Mouse (Mus musculus): ENCODE data around the gene Arrdc5.

Gene Arrdc5

DNA sequence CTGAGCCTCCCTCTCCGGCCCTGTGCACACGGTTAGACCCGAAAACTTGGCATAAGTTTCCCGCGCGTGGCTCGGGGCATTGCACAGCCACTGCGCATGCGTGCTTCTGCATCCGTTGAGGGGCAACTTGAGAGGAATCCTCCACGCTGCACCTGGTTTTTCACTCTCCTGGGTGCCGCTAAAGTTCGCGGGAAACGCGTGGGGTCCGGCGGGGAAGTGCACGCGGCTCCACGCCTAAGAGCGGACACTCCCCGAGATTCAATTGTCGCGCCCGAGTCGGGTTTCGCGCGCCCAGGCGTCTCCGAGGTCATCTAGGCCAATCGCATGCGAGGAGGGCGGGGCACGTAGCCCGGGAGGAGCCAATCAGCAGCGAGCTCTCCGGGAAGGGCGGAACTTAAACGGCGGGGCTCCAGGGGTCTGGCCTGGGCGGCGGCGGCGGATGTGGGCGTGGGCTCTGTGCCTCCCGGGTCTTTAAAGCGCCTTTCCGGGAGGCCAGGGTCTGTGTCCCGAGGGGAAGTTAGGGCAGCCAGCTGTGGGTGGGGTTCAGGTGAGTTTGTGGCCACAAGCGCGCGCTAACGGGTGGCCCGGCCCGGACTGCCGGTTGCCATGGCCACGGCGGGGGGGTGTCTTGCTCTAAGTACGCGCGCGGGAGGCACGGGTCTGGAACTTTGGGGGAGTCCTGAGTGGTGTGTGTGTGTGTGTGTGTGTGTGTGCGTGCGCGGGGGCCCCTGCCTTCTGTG is 3.9 kb upstream of the Arrdc5 start:
- DNase-seq (ENCODE audit: low spot score in 2 of 2): peak; percentile 95 to 98

DNA sequence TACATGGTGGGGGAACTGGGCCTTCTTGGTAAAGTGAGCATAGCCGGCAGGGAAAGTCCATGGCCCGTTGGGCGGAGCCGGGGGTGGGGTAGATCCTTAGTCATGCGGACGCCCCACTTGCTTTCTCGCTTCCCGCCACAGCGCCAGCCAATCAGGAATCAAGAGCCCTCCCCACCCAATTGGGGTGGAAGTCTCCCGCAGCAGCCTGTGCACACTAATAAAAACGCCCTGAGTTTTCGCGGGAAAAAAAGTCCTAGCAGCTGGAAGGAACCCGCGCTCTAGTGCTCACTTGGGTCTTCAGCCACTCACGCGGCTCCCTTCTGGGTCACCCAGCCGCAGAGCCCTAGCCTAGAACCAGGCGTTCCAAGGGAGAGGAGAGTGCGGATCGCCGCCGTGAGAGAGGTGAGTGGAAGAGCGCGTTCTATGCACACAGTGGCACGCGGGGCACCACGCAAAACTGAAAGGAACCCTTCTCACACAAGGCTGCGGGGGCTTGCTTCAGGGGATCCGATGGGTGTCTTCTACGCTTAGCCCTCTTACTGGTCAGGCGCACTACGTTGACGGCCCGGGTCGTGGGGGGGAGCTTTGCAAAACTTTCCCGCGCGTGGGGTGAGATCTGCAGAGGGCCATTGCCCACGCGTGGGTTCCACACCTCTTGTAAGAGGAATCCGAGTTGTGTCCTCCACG is 3.2 kb upstream of the Arrdc5 start, which contains the start of gene Uhrf1:
Gene Uhrf1 (plus strand): TSS at position 162 of the 687 bp plus-strand sequence.
- DNase-seq (ENCODE audit: low spot score in 2 of 2): peak; percentile 85 to 90

DNA sequence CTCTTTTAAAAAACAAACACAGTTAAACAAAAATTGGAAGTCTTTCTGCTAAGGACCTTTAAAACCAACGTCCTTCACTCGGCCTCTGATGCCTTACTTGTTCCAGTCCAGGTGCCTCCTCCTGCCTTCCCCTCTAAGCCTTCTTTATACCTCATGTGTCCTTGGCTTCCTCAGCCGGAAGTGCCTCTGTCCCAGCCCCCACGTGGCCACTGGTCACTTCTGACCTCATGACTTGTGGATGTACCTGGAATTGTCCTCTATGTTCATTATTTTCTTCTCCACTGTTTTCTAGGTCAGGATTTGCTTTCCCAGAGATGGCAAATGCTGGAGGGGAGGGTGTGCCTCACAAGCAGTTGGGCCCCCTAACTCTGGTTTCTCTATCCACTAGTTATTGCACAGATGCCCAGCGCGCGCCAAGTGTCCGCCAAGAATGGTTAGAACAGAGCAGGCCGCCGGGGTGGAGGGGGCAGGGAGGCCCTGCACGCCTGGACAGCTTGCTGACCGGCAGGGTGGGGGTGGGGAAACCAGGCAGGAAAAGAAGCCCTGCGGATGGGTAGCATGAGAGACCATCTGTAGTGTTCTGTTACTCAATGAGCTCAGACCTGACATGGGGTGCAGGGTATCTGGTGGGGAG is 2.4 kb upstream of the Arrdc5 start:
- peak; percentile 44 to 67 for DNase-seq (ENCODE audit: low spot score in 2 of 2)

DNA sequence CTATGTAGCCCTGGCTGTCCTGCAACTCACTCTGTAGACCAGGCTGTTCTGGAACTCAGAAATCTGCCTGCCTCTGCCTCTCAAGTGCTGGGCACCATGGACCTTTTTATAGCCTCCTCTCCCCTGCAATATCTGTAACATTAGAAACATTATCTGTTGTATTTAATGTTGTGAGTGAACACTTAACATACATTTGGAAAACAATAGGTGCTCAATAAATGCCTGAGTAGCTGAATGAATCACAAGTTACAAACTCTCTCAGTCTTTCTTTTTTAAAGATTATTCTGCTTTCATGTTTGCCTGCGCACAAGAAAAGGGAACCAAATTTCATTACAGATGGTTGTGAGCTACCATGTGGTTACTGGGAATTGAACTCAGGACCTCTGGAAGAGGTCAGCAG is 1.8 kb downstream of the Arrdc5 start:
- no peak for DNase-seq (ENCODE audit: low spot score in 2 of 2)

DNA sequence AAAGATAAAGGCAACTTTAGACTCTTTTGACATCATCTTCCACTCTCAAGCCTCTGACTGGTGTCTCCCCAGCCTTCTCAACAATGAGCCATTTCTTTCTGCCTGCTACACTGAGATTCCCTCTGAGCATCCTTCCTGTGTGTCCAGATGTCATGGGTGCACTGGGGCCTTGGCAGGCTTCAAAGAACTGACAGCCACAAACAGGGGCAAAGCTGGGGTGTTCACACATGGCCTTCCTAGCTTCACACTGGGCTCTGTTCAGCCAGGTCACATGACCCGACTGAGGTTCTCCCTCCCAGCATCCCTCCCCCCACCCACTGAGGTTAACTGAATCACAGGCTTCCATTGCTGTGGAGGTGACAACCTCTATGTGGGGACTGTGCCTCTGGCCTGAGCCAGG is 3.9 kb downstream of the Arrdc5 start:
- no peak for DNase-seq (ENCODE audit: low spot score in 2 of 2)

DNA sequence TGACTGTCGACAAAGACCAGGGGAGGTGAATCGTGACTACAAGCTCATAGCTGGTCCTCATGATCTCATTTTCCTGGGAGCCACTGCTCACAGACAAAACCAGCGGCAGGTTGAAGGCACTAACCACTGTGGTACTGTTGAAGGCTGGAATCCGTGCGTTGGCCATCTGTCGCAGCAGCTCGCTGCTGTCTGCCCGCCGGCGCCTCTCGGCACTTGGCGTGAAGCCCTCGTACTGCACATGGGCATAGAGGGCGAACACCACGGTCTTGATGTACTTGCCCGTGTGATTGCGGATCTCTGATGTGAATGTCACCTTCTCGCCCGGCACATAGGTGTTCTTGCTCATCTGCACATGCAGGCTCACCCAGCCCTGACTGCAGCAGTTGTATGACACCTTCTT is 5.8 kb downstream of the Arrdc5 start:
- no peak for DNase-seq (ENCODE audit: low spot score in 2 of 2)

DNA sequence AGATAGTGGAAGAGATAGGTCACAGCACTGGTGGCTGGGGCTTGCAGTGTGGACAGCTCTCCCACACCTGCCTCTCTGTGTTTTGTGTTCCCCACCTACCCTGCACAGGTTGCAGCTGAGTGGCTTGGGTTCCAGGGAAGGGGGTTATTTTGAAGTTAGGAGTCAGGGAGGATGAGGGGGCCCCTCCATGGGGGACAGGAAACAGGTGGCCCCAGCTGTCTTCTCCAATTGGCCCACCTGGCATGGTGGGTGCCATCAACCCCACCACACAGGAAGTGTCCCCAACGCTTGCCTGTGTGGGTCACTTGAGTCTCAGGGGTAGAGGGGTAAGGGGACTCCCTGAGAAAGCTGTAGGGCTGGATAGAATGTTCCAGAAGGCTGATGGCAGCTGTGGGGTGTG is 6.8 kb downstream of the Arrdc5 start:
- DNase-seq (ENCODE audit: low spot score in 2 of 2): no peak

DNA sequence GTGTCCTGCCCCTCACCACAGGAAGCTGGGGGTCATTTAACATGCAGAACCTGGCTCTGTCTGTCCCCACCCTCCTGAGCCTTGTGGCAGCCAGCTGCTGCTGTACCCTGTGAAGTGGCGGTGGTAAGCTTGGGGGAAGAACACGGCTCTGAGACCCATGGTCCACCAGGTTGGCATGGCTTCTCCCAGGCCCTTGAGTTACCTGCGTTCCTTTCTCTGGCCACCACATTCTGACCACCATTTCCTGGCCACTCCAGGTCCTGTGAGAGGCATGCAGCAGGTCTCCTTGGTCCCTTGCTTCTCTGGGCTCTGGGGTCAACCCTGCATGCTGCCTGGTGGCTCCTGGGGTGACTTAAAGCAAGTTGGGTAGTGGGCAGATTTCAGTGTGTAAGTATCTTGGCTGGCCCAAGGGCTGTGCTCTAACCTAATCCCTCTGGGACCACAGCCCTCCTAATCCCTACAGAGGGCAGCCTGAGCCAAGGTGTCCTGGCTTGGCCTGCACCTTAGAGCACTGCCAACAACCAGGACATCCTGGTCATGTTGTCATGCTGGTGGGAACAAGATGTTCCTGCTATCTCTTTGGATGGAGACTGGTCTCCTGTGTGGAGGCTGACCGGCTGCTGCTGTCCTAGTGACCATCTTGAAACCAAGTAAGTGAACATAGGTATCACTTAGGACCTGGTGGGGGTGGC is 7.4 kb downstream of the Arrdc5 start, which contains the start of gene Plin3:
Gene Plin3 (minus strand): TSS at position 343 of the 692 bp plus-strand sequence.
- DNase-seq (ENCODE audit: low spot score in 2 of 2): no peak

DNA sequence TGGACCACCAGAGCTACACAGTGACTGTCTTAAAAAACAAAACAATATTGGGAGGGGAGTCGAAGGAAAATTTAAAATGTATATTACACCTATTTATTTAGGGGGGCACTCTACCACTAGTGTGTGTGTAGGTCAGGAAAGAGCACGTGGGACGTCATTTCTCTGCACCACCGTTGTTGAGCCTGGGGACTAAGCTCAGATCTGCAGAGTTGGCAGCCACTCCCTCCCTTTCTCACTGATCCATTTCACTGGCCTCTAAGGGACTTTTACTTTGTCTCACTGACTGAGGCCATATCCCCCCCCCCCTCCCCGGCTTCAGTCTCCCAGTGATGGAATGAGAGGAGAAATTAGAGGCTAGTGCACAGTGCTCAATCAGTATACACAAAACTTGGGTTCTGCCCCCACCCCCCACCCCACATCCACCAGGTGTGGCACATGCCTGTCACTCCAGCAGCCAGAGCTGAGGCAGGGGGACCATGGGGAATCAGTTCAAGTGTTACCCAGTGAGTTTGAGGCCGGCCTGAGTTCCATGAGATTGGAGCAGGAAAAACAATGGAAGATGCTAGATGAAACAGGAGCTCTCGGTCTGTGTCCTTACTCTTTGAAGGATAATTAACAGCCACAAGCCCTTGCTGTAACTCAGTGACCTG is 8.1 kb downstream of the Arrdc5 start:
- no peak for DNase-seq (ENCODE audit: low spot score in 2 of 2)

DNA sequence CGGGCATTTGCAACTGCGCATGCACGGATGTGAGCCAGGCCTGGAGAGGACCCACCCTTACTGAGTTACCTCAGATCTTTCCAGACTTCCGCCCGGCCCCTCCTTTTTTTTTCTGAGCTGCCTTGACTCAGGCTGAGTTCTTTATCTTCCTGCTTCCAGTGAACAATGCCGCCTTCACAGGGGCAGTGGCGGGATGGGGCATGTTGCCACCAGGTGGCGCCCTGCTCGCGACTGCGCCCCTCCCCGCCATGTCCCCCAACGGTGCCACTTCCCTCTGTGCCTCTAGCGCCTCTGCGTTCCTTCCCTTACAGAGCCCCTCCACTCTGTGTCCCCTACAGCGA is 8.9 kb downstream of the Arrdc5 start:
- peak; percentile 91 to 94 for DNase-seq (ENCODE audit: low spot score in 2 of 2)

DNA sequence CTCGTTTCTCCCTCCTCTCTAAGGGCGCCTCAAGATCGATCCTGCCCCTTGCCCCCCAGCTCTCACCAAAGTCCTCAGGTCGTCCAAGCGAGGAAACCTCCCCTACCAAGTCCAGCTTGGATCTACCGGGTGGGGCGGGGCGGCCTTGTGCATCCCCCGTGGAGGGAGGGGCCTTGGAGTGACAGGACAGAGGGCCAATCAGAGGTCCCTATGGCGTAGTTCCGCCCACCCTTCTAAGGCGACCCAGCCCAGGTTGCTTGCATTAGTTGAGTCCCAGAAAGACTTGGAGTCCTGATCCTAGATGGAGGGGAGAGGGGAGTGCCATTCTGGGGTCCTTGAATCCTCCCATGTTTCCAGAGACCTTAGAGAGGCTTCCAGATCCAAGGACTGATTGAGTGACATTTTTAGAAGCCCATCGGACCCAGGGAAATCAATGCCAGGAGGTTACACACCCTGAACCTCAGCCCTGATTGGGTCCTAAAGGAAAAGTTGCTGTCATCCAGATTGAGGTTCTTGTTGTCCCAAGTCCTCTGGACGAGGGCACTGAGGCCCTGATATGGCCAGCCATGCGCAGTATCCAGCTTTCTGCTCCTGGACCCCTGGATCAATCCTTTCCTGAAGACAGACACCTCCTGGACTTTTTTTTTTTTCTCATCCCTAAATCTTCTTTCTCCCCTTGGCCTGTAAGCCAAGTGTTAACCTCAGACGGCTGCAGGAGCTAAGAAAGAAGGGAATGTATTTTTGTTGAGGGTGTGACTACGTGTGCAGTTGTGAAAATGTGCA is 9.5 kb downstream of the Arrdc5 start:
- DNase-seq (ENCODE audit: low spot score in 2 of 2): peak; percentile 96 to 99

DNA sequence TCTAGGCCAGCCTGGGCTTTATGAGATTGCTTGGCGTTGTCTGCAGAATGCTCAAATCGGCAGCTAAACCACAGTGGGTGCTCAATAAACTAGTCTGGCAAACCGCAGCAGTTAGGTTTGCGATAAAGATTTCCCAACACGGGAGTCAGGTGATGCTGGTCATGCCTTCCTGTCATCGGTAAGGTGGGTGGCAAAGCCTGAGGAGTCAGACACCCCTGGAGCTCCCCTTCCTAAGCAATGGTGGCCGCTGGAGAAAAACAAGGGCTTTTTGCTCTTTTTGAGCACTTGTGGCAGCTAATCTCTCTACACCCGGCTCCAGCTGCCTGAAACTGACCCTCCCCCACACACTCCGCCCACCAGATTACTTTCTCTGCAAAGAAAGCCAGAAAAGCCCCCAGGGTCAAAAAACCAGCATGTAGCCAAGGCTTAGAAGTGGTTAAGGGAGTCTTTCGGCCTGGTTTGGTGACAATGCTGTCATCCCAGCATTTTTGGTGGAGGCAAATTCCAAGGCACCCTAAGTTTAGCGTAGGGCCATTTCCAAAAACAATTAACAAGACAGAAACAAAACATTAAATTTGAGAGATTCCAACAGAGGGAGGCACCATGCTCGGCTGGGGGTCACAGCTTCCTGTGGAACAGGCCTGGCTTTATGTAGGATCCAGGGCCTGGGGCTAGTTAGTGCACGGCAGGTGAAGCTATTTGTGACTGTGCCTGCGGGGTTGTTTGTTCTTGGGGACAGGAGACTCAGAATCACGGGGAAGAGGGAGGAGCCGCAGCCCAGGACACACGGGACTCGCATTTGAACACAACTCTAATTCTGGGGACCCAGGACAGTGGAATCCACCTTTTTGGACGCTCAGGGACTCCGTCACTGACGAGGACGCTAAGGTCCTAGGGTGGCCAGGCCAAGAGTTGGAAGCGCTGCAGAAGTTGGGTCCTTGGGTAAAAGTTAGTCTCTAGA is 10.4 kb downstream of the Arrdc5 start:
- DNase-seq (ENCODE audit: low spot score in 2 of 2): peak; percentile 65 to 66

DNA sequence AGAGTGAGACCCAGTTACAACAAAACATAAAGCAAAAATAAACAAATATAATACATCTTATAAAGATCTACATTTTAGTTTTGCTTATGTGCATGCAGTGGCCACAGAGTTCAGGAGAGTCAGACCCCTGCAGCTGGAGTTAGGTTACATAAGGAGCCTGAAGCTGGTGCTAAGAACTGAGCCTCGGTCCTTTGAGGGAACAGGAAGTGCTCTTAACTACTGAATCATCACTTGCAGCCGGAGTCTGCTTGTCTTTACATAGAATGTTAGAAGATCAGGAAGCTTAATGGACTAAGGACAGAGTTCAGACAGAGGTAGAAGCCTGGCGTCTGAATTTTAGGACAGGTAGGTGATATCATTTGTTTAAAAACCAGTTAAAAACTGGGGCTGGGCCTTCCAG is 11.2 kb downstream of the Arrdc5 start:
- DNase-seq (ENCODE audit: low spot score in 2 of 2): no peak

DNA sequence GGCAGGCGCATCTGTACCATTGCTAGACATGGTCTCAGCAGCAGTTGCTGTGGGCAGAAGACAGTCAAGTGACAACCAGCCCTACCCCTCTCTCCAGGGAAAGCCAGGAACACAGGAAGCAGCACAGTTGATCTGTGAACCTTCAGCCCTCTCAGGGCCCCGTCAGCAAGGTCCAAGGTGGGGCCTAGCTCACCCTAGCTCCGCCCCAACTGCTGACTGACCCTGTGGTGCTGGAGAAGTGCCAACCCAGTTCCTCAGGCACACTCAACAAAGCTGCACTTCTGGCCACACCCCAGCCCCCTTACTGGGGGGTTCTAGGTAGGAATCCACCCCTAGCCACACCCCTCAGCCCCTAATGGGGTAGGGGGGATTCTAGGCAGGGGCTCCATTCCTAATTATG is 12.3 kb downstream of the Arrdc5 start:
- no peak for DNase-seq (ENCODE audit: low spot score in 2 of 2)

DNA sequence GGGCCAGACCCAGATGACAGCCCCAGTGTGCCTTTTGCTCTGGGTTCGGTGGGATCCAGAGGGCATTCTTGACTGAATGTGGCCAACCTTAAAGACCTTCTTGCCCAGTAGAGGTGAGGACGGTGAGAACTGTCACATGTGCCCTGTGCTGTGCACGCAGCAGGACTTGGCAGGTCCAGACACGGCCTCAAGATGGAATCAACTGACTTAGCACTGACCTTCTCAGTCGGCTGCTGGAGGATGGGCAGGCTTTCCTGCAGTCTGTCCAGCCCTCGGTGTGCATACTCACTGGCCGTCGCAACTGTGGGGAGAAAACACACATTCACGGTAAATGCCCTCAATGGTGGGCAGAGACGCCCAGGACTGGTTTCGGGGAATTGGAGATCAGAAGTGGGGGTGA is 14.1 kb downstream of the Arrdc5 start:
- DNase-seq (ENCODE audit: low spot score in 2 of 2): no peak

DNA sequence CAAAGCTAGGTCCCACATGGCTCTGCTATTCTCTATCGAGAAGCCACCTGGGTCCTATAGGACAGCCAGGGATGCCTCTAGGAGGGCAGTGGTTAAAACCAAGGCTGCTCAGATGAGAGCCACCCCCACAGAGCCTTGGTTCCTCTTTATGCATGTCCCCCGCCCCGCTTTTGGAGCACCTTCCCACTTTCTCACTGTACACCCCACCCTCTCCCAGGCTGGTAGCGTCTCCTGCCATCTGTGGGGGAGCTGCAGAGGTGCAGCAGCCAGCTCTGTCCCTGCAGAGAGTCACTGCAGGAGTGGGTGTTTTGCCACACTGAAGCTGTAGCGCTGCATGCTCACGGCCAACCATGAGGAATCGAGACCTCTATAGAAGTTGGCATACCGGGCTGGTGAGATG is 16.8 kb downstream of the Arrdc5 start:
- no peak for DNase-seq (ENCODE audit: low spot score in 2 of 2)

DNA sequence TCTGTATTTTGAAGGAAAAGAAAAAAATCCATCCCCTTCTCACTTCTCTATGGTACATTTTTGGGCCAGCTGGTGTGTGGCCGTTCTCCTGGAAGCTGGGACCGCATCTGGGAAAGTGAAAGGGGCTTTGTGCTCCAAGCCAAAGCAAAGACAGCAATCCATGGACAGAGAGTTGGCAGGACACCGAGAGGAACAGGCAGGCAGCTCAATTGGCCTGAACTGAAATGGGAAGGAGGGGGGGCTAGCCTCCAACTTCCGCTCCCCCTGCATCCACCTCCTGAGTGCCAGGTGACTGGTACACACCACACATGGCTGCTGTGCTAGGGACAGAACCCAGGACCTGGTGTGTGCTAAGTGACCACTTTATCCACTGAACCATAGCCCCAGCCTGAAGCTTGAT is 17.3 kb downstream of the Arrdc5 start:
- DNase-seq (ENCODE audit: low spot score in 2 of 2): no peak

DNA sequence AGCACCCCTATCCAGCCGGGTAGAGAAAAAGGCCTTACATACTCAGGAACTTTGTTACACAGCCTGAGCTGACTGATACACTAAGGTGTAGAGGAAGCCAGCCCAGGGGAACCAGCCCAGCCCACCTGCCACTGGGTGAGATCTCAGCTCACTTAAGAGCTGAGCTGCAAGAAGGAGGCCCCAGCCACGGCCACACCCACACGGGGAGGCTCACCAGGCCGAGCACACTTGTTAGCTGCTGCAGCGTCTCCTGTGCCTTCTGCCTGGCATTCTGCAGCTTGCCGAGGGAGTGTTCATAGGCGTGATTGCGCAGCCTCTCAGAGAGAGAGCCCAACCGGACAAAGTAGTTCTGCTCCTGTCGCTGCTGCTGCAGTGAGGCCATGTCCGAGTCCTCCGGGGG is 18.9 kb downstream of the Arrdc5 start:
- DNase-seq (ENCODE audit: low spot score in 2 of 2): no peak

DNA sequence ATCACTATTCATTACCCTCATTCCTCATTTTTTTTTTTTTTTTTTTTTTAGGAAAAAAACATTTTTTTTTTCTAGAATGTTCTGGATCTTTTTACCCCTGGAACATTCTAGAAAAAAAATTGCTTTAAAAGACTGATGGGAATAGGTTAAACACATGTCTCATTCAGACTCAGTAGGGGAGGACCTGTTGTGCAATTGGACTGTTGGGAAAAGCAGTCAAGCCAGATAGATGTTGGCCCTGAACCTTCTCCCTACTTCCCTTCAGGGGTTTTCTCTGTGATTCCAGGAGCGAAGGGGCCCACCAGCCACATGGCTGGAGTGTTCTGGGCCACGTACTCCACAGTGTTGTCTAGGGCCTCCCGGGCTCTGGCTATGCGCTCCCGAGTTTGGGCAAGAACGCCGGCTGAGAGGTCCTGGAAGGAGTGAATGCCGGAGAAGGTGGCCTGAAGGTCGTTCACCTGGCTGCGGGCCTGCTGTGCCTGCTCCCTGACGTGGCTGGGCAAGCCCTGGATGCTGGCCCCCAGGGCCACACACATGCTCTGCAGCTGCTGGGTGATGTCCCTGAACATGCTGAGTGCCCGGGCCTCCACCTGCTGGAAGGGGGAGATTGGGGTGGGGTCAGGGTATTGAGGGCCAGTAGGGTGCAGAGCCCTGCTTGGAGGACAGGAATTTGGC is 20.5 kb downstream of the Arrdc5 start:
- no peak for DNase-seq (ENCODE audit: low spot score in 2 of 2)
